Mouse (Mus musculus): ENCODE data around the gene Ptcra. TPM values are rescaled to one million over a fixed set of nuclear protein-coding genes. Genes with fewer than 3 reads are reported as not detected.
A peak's percentile ranks its signal among the peaks of the same experiment; 100 is the strongest.
"Not testable (repeated sequence)": the region's sequence is repeated elsewhere in the genome, so short reads cannot be mapped to it uniquely, and the experiment has no call there.

Ptcra gene
- total RNA-seq, 2 experiments from 2014 or later = not detected

GRCm38 (mm10) chr17:46772404-46773277 lies 9.1 kb upstream of the Ptcra start, which contains the start of gene 2310039H08Rik:
Gene 2310039H08Rik (plus strand): TSS chr17:46772635.
- ATAC-seq (replicated peaks; ENCODE audit: poor library complexity, severe bottlenecking) = peak; percentile 70

- ATAC-seq (replicated peaks; ENCODE audit: poor library complexity, severe bottlenecking) = no peak
Observed at GRCm38 (mm10) chr17:46772038-46772403, 8.5 kb upstream of the Ptcra start.

- ATAC-seq (replicated peaks; ENCODE audit: poor library complexity, severe bottlenecking) = no peak
Observed at GRCm38 (mm10) chr17:46771616-46772015, 8.1 kb upstream of the Ptcra start.

GRCm38 (mm10) chr17:46771025-46771424 lies 7.5 kb upstream of the Ptcra start:
- ATAC-seq (replicated peaks; ENCODE audit: poor library complexity, severe bottlenecking) = no peak; the same call in 1 of the 2 replicates

- no peak for ATAC-seq (replicated peaks; ENCODE audit: poor library complexity, severe bottlenecking)
Observed at GRCm38 (mm10) chr17:46770546-46770945, 7.0 kb upstream of the Ptcra start.

- ATAC-seq (replicated peaks; ENCODE audit: poor library complexity, severe bottlenecking) = peak; percentile 50
Observed at GRCm38 (mm10) chr17:46767868-46768267, 4.4 kb upstream of the Ptcra start.

GRCm38 (mm10) chr17:46764916-46765315 lies 1.4 kb upstream of the Ptcra start:
- ATAC-seq (replicated peaks; ENCODE audit: poor library complexity, severe bottlenecking) = not testable (repeated sequence)

GRCm38 (mm10) chr17:46758753-46759152 lies 4.8 kb downstream of the Ptcra start:
- no peak for ATAC-seq (replicated peaks; ENCODE audit: poor library complexity, severe bottlenecking)

- ATAC-seq (replicated peaks; ENCODE audit: poor library complexity, severe bottlenecking) = peak; percentile 87
Observed at GRCm38 (mm10) chr17:46751794-46752556, 11.5 kb downstream of the Ptcra start, which contains the start of gene Cnpy3. Gene Cnpy3 (minus strand): TSS chr17:46752214.

GRCm38 (mm10) chr17:46751056-46751793 lies 12.3 kb downstream of the Ptcra start:
- peak; percentile 76 for ATAC-seq (replicated peaks; ENCODE audit: poor library complexity, severe bottlenecking)

- ATAC-seq (replicated peaks; ENCODE audit: poor library complexity, severe bottlenecking) = no peak
Observed at GRCm38 (mm10) chr17:46750580-46750979, 12.9 kb downstream of the Ptcra start.

- ATAC-seq (replicated peaks; ENCODE audit: poor library complexity, severe bottlenecking) = no peak
Observed at GRCm38 (mm10) chr17:46749282-46749681, 14.2 kb downstream of the Ptcra start.

- ATAC-seq (replicated peaks; ENCODE audit: poor library complexity, severe bottlenecking) = no peak
Observed at GRCm38 (mm10) chr17:46747806-46748205, 15.7 kb downstream of the Ptcra start.

- peak; percentile 18 for ATAC-seq (replicated peaks; ENCODE audit: poor library complexity, severe bottlenecking)
Observed at GRCm38 (mm10) chr17:46747234-46747633, 16.3 kb downstream of the Ptcra start.

- no peak for ATAC-seq (replicated peaks; ENCODE audit: poor library complexity, severe bottlenecking)
Observed at GRCm38 (mm10) chr17:46745506-46745905, 18.0 kb downstream of the Ptcra start.

- no peak for ATAC-seq (replicated peaks; ENCODE audit: poor library complexity, severe bottlenecking)
Observed at GRCm38 (mm10) chr17:46742986-46743385, 20.5 kb downstream of the Ptcra start.

- no peak for ATAC-seq (replicated peaks; ENCODE audit: poor library complexity, severe bottlenecking)
Observed at GRCm38 (mm10) chr17:46741305-46741704, 22.2 kb downstream of the Ptcra start.

GRCm38 (mm10) chr17:46736160-46736559 lies 27.4 kb downstream of the Ptcra start:
- ATAC-seq (replicated peaks; ENCODE audit: poor library complexity, severe bottlenecking) = peak; percentile 70

- ATAC-seq (replicated peaks; ENCODE audit: poor library complexity, severe bottlenecking) = no peak
Observed at GRCm38 (mm10) chr17:46735287-46735686, 28.2 kb downstream of the Ptcra start.

- ATAC-seq (replicated peaks; ENCODE audit: poor library complexity, severe bottlenecking) = no peak
Observed at GRCm38 (mm10) chr17:46734055-46734454, 29.5 kb downstream of the Ptcra start.
